Mouse (Mus musculus) left cerebral cortex, postnatal 10 days (tissue): Measurements from ENCODE around the gene Dmd. TPM values are rescaled to one million over a fixed set of nuclear protein-coding genes. Genes with fewer than 3 reads are reported as not detected.
"Not testable (repeated sequence)": the region's sequence is repeated elsewhere in the genome, so short reads cannot be mapped to it uniquely, and the experiment has no call there.

Experiments
- DNase-seq, 2 experiments: peaks; one replicate each; pipeline ENCODE4 v3.0.0; 2021 to 2022; ENCODE audit warnings: low spot score in 2 of 2, mixed read lengths in 1 of 2; ENCODE audit errors: extremely low spot score in 1 of 2
- intact Hi-C: fragments of 180-260 bp; cut with DNase I; formaldehyde crosslinking; loops from one replicate; pipeline ENCODE4 v1.15.1; 2025
- total RNA-seq, 2 experiments: library from RNA; stranded (reverse); gene quantifications; 2 replicates each; pipeline ENCODE4 v1.2.3; 2021

The Dmd gene
- 10 to 100 TPM; 62.1 to 63.9 TPM for total RNA-seq

GRCm38 (mm10) chrX:82948630-82949029, at the start of gene Dmd:
Gene Dmd, plus strand, starts transcription at chrX:82948870.
- no peak for DNase-seq
- intact Hi-C loops = no loop called here

- DNase-seq = no peak
- intact Hi-C loops = no loop called here
Measured at GRCm38 (mm10) chrX:82901515-82901914, 47.2 kb upstream of the Dmd start.

GRCm38 (mm10) chrX:82987683-82988082, 39.0 kb downstream of the Dmd start:
- intact Hi-C loops = no loop called here
- no peak for DNase-seq

GRCm38 (mm10) chrX:83050190-83050589, 101.5 kb downstream of the Dmd start:
- DNase-seq = no peak
- intact Hi-C loops = no loop called here

- intact Hi-C loops = no loop called here
- no peak for DNase-seq
Measured at GRCm38 (mm10) chrX:83116171-83116876, 167.7 kb downstream of the Dmd start.

- no peak for DNase-seq
- intact Hi-C loops = no loop called here
Measured at GRCm38 (mm10) chrX:83117198-83117597, 168.5 kb downstream of the Dmd start.

GRCm38 (mm10) chrX:83220563-83220962, 271.9 kb downstream of the Dmd start:
- DNase-seq = peak in 1 of 2 experiments; percentile 1
- intact Hi-C loops = no loop called here

- intact Hi-C loops = no loop called here
Measured at GRCm38 (mm10) chrX:83221050-83221449, 272.4 kb downstream of the Dmd start.

GRCm38 (mm10) chrX:83487598-83487997, 538.9 kb downstream of the Dmd start, which contains the start of gene Tsga8:
Gene Tsga8, minus strand, starts transcription at chrX:83487924.
- intact Hi-C loops = no loop called here
- DNase-seq = no peak

More at GRCm38 (mm10) chrX:83221050-83221449, 272.4 kb downstream of the Dmd start:
- no peak for DNase-seq

GRCm38 (mm10) chrX:83674998-83675397, 726.3 kb downstream of the Dmd start:
- intact Hi-C loops = no loop called here
- peak in 1 of 2 experiments; percentile 51 for DNase-seq

- intact Hi-C loops = no loop called here
- no peak for DNase-seq
Measured at GRCm38 (mm10) chrX:83686547-83686946, 737.9 kb downstream of the Dmd start.

- intact Hi-C loops = loop anchor here (10.0 kb wide), 1 partner anchor 926 kb away; no protein-coding TSS in a partner anchor
Measured at GRCm38 (mm10) chrX:83740533-83740932, 791.9 kb downstream of the Dmd start.

GRCm38 (mm10) chrX:83746301-83747008, 797.8 kb downstream of the Dmd start:
- intact Hi-C loops = loop anchor here (10.0 kb wide), 1 partner anchor 932 kb away; no protein-coding TSS in a partner anchor
- DNase-seq = peak in 1 of 2 experiments; percentile 8

More at GRCm38 (mm10) chrX:83740533-83740932, 791.9 kb downstream of the Dmd start:
- peak in 1 of 2 experiments; percentile 13 for DNase-seq

GRCm38 (mm10) chrX:83787406-83787805, 838.7 kb downstream of the Dmd start:
- intact Hi-C loops = no loop called here

GRCm38 (mm10) chrX:83867469-83867868, 918.8 kb downstream of the Dmd start:
- DNase-seq, intact Hi-C loops: not testable (repeated sequence)

More at GRCm38 (mm10) chrX:83787406-83787805, 838.7 kb downstream of the Dmd start:
- DNase-seq = no peak

- DNase-seq = peak in 1 of 2 experiments; percentile 16
- intact Hi-C loops = not testable (repeated sequence)
Measured at GRCm38 (mm10) chrX:83875389-83875788, 926.7 kb downstream of the Dmd start.

- intact Hi-C loops = no loop called here
- no peak for DNase-seq
Measured at GRCm38 (mm10) chrX:83975895-83976294, 1027.2 kb downstream of the Dmd start.

GRCm38 (mm10) chrX:84001294-84001693, 1052.6 kb downstream of the Dmd start:
- intact Hi-C loops = no loop called here
- DNase-seq = peak; percentile 3 to 24

- DNase-seq, intact Hi-C loops: not testable (repeated sequence)
Measured at GRCm38 (mm10) chrX:84062431-84062830, 1113.8 kb downstream of the Dmd start.

GRCm38 (mm10) chrX:84165872-84166271, 1217.2 kb downstream of the Dmd start:
- intact Hi-C loops = no loop called here
- DNase-seq = no peak
